ENCODE assay signal across 10 mouse cellular contexts in the genomic region with DNA sequence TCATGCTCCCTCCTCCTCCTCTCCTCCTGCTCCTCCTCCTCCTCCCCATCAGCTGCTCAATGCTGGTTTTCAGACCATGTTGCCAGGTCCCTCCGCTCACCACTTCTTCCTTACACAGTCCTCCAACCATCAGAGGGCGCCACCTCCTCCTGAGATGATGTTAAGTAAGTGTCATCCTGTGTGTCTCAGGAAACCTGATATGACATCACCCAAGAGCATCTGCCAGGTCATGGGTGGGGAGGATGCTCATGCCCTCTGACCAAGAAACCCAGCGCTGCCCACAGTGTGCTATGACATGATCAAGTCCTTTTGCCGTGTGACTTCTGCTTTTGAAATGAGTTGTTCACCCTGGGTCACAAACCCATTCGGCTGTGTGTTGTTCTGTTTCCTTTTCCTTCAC. TPM values are rescaled to one million over a fixed set of nuclear protein-coding genes. Genes with fewer than 3 reads are reported as not detected.
A peak's percentile ranks its signal among the peaks of the same experiment; 100 is the strongest.
DNase-seq lines count a peak whose midpoint lies in the region; ATAC-seq and TF ChIP-seq lines count a peak whose summit lies in the region.
"Had no signal": no experiment of that assay in that cellular context is flagged by ENCODE, and none has a peak within 500 bp of the region (broad histone marks: within the 10 kb centered on the region; RNA-seq: fewer than 3 reads in every experiment).

No protein-coding gene starts in this region.

- TF ChIP-seq CTCF in bone marrow macrophage, adult 2 months (IDR thresholded peaks at IDR 0.05; ENCODE audit: low read depth, low read length) = peak; percentile 69

- intact Hi-C loops in left cerebral cortex, postnatal 4 days (cut with DNase I) = no loop called here

- H3K4me3 ChIP-seq in liver, embryonic 12.5 days = no peak overlapping the region
- no peak overlapping the region for H3K4me3 ChIP-seq in bone marrow macrophage, adult 2 months (ENCODE audit: insufficient read depth, low read length)
- H3K4me3 ChIP-seq: embryonic facial prominence, embryonic 15.5 days; heart, embryonic 15.5 days had no signal

- H3K9ac ChIP-seq in liver, embryonic 12.5 days = no peak overlapping the region
- H3K9ac ChIP-seq: embryonic facial prominence, embryonic 15.5 days; heart, embryonic 15.5 days had no signal

- WGBS in liver, embryonic 12.5 days (ENCODE audit: insufficient replicate concordance) = 80% methylated on average over 5 of the region's 5 CpGs

- H3K4me1 ChIP-seq in liver, embryonic 12.5 days = peaks cover 96% of the 10 kb centered on the region
- H3K4me1 ChIP-seq in bone marrow macrophage, adult 2 months (ENCODE audit: control insufficient read depth, insufficient read depth, low read length) = peaks cover 10% of the 10 kb centered on the region

- DNase-seq in CD4-positive, CD25-positive, alpha-beta regulatory T cell, adult 2 months (ENCODE audit: low read depth, low spot score) = peak; percentile 63
- DNase-seq in liver = peak; percentile 71
- no peak for DNase-seq in left cerebral cortex, postnatal 4 days
- no peak for DNase-seq in adrenal gland, postnatal 10 days

- TF ChIP-seq POLR2A in bone marrow macrophage, adult 2 months (IDR thresholded peaks at IDR 0.05; ENCODE audit: borderline replicate concordance, low read depth, low read length) = no peak

- ATAC-seq in CD4-positive, CD25-positive, alpha-beta regulatory T cell, adult 4 months = no peak
- no peak for ATAC-seq in liver, embryonic 12.5 days
- peak; percentile 67 for ATAC-seq in monocyte, adult 5-6 weeks (replicated peaks; ENCODE audit: insufficient number of reproducible peaks, low FRiP score, low TSS enrichment, poor library complexity, severe bottlenecking)

- no peak overlapping the region for H3K27ac ChIP-seq in liver, embryonic 12.5 days
- no peak overlapping the region for H3K27ac ChIP-seq in bone marrow macrophage, adult 2 months (ENCODE audit: insufficient read depth, low read depth, low read length)
- H3K27ac ChIP-seq: embryonic facial prominence, embryonic 15.5 days; heart, embryonic 15.5 days had no signal

- H3K27me3 ChIP-seq in liver, embryonic 12.5 days (replicated peaks) = no peaks in the 10 kb centered on the region
- H3K27me3 ChIP-seq: embryonic facial prominence, embryonic 15.5 days; heart, embryonic 15.5 days had no signal

- no peak overlapping the region for H3K4me2 ChIP-seq in liver, embryonic 12.5 days
- H3K4me2 ChIP-seq: embryonic facial prominence, embryonic 15.5 days; heart, embryonic 15.5 days had no signal

- no peaks in the 10 kb centered on the region for H3K9me3 ChIP-seq in liver, embryonic 12.5 days (replicated peaks)
- H3K9me3 ChIP-seq: embryonic facial prominence, embryonic 15.5 days; heart, embryonic 15.5 days had no signal

- H3K36me3 ChIP-seq in liver, embryonic 12.5 days = no peaks in the 10 kb centered on the region
- H3K36me3 ChIP-seq: embryonic facial prominence, embryonic 15.5 days; heart, embryonic 15.5 days had no signal

RNA-seq across cellular contexts. Expression of gene Efcc1, which starts 12.1 kb away (rescaled TPM):
- polyA plus RNA-seq in CD4-positive, CD25-positive, alpha-beta regulatory T cell, adult 4 months (2017; shearing (Covaris generic)) = under 1 TPM in 1 of 2 experiments, not detected in 1; 0.58 TPM
- polyA plus RNA-seq in liver, embryonic 12.5 days (2016; fragmentation: Nextera tagmentation; extraction: Ambion mirVana) = 0.51 and 0.63 TPM in 2 replicates
- not detected in 2 replicates for polyA plus RNA-seq in bone marrow macrophage, adult 2 months (2012; ENCODE audit: insufficient read depth, insufficient read length, missing spikeins)
- not detected in 3 replicates for total RNA-seq in monocyte, adult 5-6 weeks (2017)
- 1 to 10 TPM; 3.4 to 6.2 TPM for total RNA-seq in left cerebral cortex, postnatal 4 days (2021)
- 1 to 10 TPM; 1.1 to 1.4 TPM for total RNA-seq in adrenal gland, postnatal 10 days (2021)

RNA-seq across cellular contexts. Expression of gene Gp9, which starts 35.1 kb away (rescaled TPM):
- polyA plus RNA-seq in CD4-positive, CD25-positive, alpha-beta regulatory T cell, adult 4 months (2017; shearing (Covaris generic)) = not detected
- 40.9 and 44.2 TPM in 2 replicates for polyA plus RNA-seq in liver, embryonic 12.5 days (2016; fragmentation: Nextera tagmentation; extraction: Ambion mirVana)
- not detected in 2 replicates for polyA plus RNA-seq in bone marrow macrophage, adult 2 months (2012; ENCODE audit: insufficient read depth, insufficient read length, missing spikeins)
- total RNA-seq in monocyte, adult 5-6 weeks (2017) = 1.9 to 42.8 TPM (median 3.1 TPM) in 3 replicates
- not detected for total RNA-seq in left cerebral cortex, postnatal 4 days (2021)
- 1 to 10 TPM; 1.1 to 1.3 TPM for total RNA-seq in adrenal gland, postnatal 10 days (2021)

Comparison
In these comparisons a context has a peak if more than half of its experiments do, and no peak if none do; other contexts are left out.
1. DNase-seq: peak in CD4-positive, CD25-positive, alpha-beta regulatory T cell, adult 2 months (single experiment) and liver (single experiment); none in left cerebral cortex, postnatal 4 days (single experiment) and adrenal gland, postnatal 10 days (single experiment).